ENCODE assay signal across 8 mouse cellular contexts in genomic region chr6:88901471-88901870, GRCm38 (mm10). TPM values are rescaled to one million over a fixed set of nuclear protein-coding genes. Genes with fewer than 3 reads are reported as not detected.
A peak's percentile ranks its signal among the peaks of the same experiment; 100 is the strongest.
DNase-seq lines count a peak whose midpoint lies in the region; ATAC-seq and TF ChIP-seq lines count a peak whose summit lies in the region.

No protein-coding gene starts in this region.

- no peaks in the 10 kb centered on the region for H3K9me3 ChIP-seq in forebrain, embryonic 11.5 days (ENCODE audit: control insufficient read depth, low read length)
- no peaks in the 10 kb centered on the region for H3K9me3 ChIP-seq in limb, embryonic 10.5 days (replicated peaks)
- H3K9me3 ChIP-seq in midbrain, embryonic 16.5 days (replicated peaks; ENCODE audit: control insufficient read depth, low read length, poor library complexity, severe bottlenecking), result no peaks in the 10 kb centered on the region

- no peak for TF ChIP-seq CTCF in testis, adult 2 months (IDR thresholded peaks at IDR 0.05; ENCODE audit: control insufficient read depth, insufficient read depth, insufficient replicate concordance, low read depth, low read length)

- no peak for DNase-seq in testis, postnatal 14 days (ENCODE audit: low spot score)
- no peak for DNase-seq in forebrain, embryonic 11.5 days (ENCODE audit: low spot score)
- peak; percentile 45 for DNase-seq in limb, embryonic 10.5 days (ENCODE audit: low spot score)
- no peak for DNase-seq in testis, postnatal 10 days (ENCODE audit: low spot score)
- DNase-seq in adrenal gland, postnatal 10 days, result no peak
- DNase-seq in left cerebral cortex, adult 9 months (ENCODE audit: low spot score in 2 of 2), result no peak

- H3K9ac ChIP-seq in forebrain, embryonic 11.5 days (ENCODE audit: low read length), result peak overlapping the region; percentile 67
- H3K9ac ChIP-seq in midbrain, embryonic 16.5 days (ENCODE audit: low read depth, low read length), result peak overlapping the region; percentile 73

- H3K27me3 ChIP-seq in testis, adult 2 months (ENCODE audit: control insufficient read depth, insufficient read depth, low read length), result no peaks in the 10 kb centered on the region
- no peaks in the 10 kb centered on the region for H3K27me3 ChIP-seq in forebrain, embryonic 11.5 days (ENCODE audit: control insufficient read depth, insufficient read depth, low read length)
- no peaks in the 10 kb centered on the region for H3K27me3 ChIP-seq in limb, embryonic 10.5 days (ENCODE audit: low read depth, poor library complexity, severe bottlenecking)
- no peaks in the 10 kb centered on the region for H3K27me3 ChIP-seq in midbrain, embryonic 16.5 days (ENCODE audit: control insufficient read depth, insufficient read depth, low read depth, low read length)

- H3K4me2 ChIP-seq in forebrain, embryonic 11.5 days (ENCODE audit: low read depth, low read length, severe bottlenecking), result peak overlapping the region; percentile 95
- H3K4me2 ChIP-seq in midbrain, embryonic 16.5 days (ENCODE audit: low read length), result peak overlapping the region; percentile 99

- ATAC-seq in forebrain, embryonic 11.5 days (replicated peaks; ENCODE audit: low FRiP score), result 0 out of 2 replicates have a peak, but pooled peaks have one; percentile 0
- ATAC-seq in midbrain, embryonic 16.5 days, result peak; percentile 11

- H3K36me3 ChIP-seq in testis, adult 2 months (ENCODE audit: control insufficient read depth, insufficient read depth, low read length), result no peaks in the 10 kb centered on the region
- no peaks in the 10 kb centered on the region for H3K36me3 ChIP-seq in forebrain, embryonic 11.5 days (ENCODE audit: control insufficient read depth, insufficient read depth, low read length)
- H3K36me3 ChIP-seq in limb, embryonic 10.5 days, result peaks cover 14% of the 10 kb centered on the region
- no peaks in the 10 kb centered on the region for H3K36me3 ChIP-seq in midbrain, embryonic 16.5 days (ENCODE audit: control insufficient read depth, insufficient read depth, low read length)

- H3K27ac ChIP-seq in testis, adult 2 months (ENCODE audit: control insufficient read depth, insufficient read depth, low read depth, low read length), result peak overlapping the region; percentile 4; the same call in 1 of the 2 replicates
- H3K27ac ChIP-seq in forebrain, embryonic 11.5 days (ENCODE audit: low read depth, low read length), result 0 out of 2 replicates have a peak overlapping the region, but pooled peaks have one; percentile 20
- peak overlapping the region; percentile 91 for H3K27ac ChIP-seq in limb, embryonic 10.5 days
- H3K27ac ChIP-seq in midbrain, embryonic 16.5 days (ENCODE audit: low read length), result peak overlapping the region; percentile 88

- peak overlapping the region; percentile 97 for H3K4me3 ChIP-seq in testis, adult 2 months (ENCODE audit: control insufficient read depth, low read depth, low read length)
- H3K4me3 ChIP-seq in forebrain, embryonic 11.5 days (ENCODE audit: low read depth, low read length), result peak overlapping the region; percentile 72
- H3K4me3 ChIP-seq in limb, embryonic 10.5 days, result peak overlapping the region; percentile 82
- peak overlapping the region; percentile 83 for H3K4me3 ChIP-seq in midbrain, embryonic 16.5 days (ENCODE audit: low read depth, low read length)

- WGBS in forebrain, embryonic 11.5 days, result 8% methylated on average over 5 of the region's 5 CpGs
- WGBS in limb, embryonic 10.5 days, result 12% methylated on average over 5 of the region's 5 CpGs
- 3% methylated on average over 5 of the region's 5 CpGs for WGBS in midbrain, embryonic 16.5 days

- TF ChIP-seq POLR2A in testis, adult 2 months (IDR thresholded peaks at IDR 0.05; ENCODE audit: control insufficient read depth, low read depth, low read length), result no peak

- H3K4me1 ChIP-seq in testis, adult 2 months (ENCODE audit: control insufficient read depth, insufficient read depth, low read length), result peaks cover 23% of the 10 kb centered on the region
- peaks cover 18% of the 10 kb centered on the region for H3K4me1 ChIP-seq in forebrain, embryonic 11.5 days (replicated peaks; ENCODE audit: control insufficient read depth, insufficient read depth, low read length)
- H3K4me1 ChIP-seq in limb, embryonic 10.5 days, result peaks cover 54% of the 10 kb centered on the region
- peaks cover 24% of the 10 kb centered on the region for H3K4me1 ChIP-seq in midbrain, embryonic 16.5 days (ENCODE audit: control insufficient read depth, insufficient read depth, low read length)

RNA-seq across cellular contexts. Expression of gene Tpra1, which starts 0.6 kb away (rescaled TPM):
- polyA plus RNA-seq in testis, adult 2 months (2012; rRNA removed), result 16.4 and 17.1 TPM in 2 replicates
- 39.4 and 40.7 TPM in 2 replicates for polyA plus RNA-seq in forebrain, embryonic 11.5 days (2014; fragmentation: Nextera tagmentation; extraction: Ambion mirVana)
- 48.7 and 60.3 TPM in 2 replicates for polyA plus RNA-seq in limb, embryonic 10.5 days (2016; fragmentation: Nextera tagmentation; extraction: Ambion mirVana)
- polyA plus RNA-seq in midbrain, embryonic 16.5 days (2015; fragmentation: Nextera tagmentation; extraction: Ambion mirVana), result 88.4 and 99.6 TPM in 2 replicates
- total RNA-seq in adrenal gland, postnatal 10 days (2021), result 10 to 100 TPM; 61.0 to 74.0 TPM

RNA-seq across cellular contexts. Expression of gene Mcm2, which starts 2.9 kb away (rescaled TPM):
- polyA plus RNA-seq in testis, adult 2 months (2012; rRNA removed), result 7.1 and 8.1 TPM in 2 replicates
- polyA plus RNA-seq in forebrain, embryonic 11.5 days (2014; fragmentation: Nextera tagmentation; extraction: Ambion mirVana), result 248 and 259 TPM in 2 replicates
- 281 and 283 TPM in 2 replicates for polyA plus RNA-seq in limb, embryonic 10.5 days (2016; fragmentation: Nextera tagmentation; extraction: Ambion mirVana)
- polyA plus RNA-seq in midbrain, embryonic 16.5 days (2015; fragmentation: Nextera tagmentation; extraction: Ambion mirVana), result 16.2 and 20.7 TPM in 2 replicates
- 10 to 100 TPM; 50.0 to 53.5 TPM for total RNA-seq in adrenal gland, postnatal 10 days (2021)

RNA-seq across cellular contexts. Expression of gene Podxl2, which starts 26.6 kb away (rescaled TPM):
- 20.5 and 21.3 TPM in 2 replicates for polyA plus RNA-seq in testis, adult 2 months (2012; rRNA removed)
- 109 and 115 TPM in 2 replicates for polyA plus RNA-seq in forebrain, embryonic 11.5 days (2014; fragmentation: Nextera tagmentation; extraction: Ambion mirVana)
- polyA plus RNA-seq in limb, embryonic 10.5 days (2016; fragmentation: Nextera tagmentation; extraction: Ambion mirVana), result 31.1 and 50.4 TPM in 2 replicates
- polyA plus RNA-seq in midbrain, embryonic 16.5 days (2015; fragmentation: Nextera tagmentation; extraction: Ambion mirVana), result 662 and 671 TPM in 2 replicates
- total RNA-seq in adrenal gland, postnatal 10 days (2021), result 10 to 100 TPM; 27.8 to 28.3 TPM

RNA-seq across cellular contexts. Expression of gene Abtb1, which starts 59.7 kb away (rescaled TPM):
- 46.5 and 51.8 TPM in 2 replicates for polyA plus RNA-seq in testis, adult 2 months (2012; rRNA removed)
- 14.4 and 15.3 TPM in 2 replicates for polyA plus RNA-seq in forebrain, embryonic 11.5 days (2014; fragmentation: Nextera tagmentation; extraction: Ambion mirVana)
- polyA plus RNA-seq in limb, embryonic 10.5 days (2016; fragmentation: Nextera tagmentation; extraction: Ambion mirVana), result 22.9 and 25.3 TPM in 2 replicates
- 37.3 and 40.7 TPM in 2 replicates for polyA plus RNA-seq in midbrain, embryonic 16.5 days (2015; fragmentation: Nextera tagmentation; extraction: Ambion mirVana)
- 10 to 100 TPM; 21.9 to 30.5 TPM for total RNA-seq in adrenal gland, postnatal 10 days (2021)

Comparison
In these comparisons a context has a peak if more than half of its experiments do, and no peak if none do; other contexts are left out.
1. H3K27ac ChIP-seq: peak in every context shown above with its lines; median percentile 91 in limb, embryonic 10.5 days; 88 in midbrain, embryonic 16.5 days; 20 in forebrain, embryonic 11.5 days; 4 in testis, adult 2 months.
2. RNA of gene Mcm2, which starts 2.9 kb away (polyA plus RNA-seq): 281 to 283 TPM in limb, embryonic 10.5 days and 248 to 259 TPM in forebrain, embryonic 11.5 days; 16.2 to 20.7 TPM in midbrain, embryonic 16.5 days and 7.1 to 8.1 TPM in testis, adult 2 months; every median in the first group is over 10 times any median in the second.
3. Peak in every context shown above with its lines, with median percentiles within 50 percentile points of each other: H3K4me3 ChIP-seq.